Mouse (Mus musculus): ENCODE results near the gene Tmem141. TPM values are rescaled to one million over a fixed set of nuclear protein-coding genes. Genes with fewer than 3 reads are reported as not detected.
A peak's percentile ranks its signal among the peaks of the same experiment; 100 is the strongest.

The Tmem141 gene
- polyA plus RNA-seq, 1 experiment from 2014 or later = 20.5 TPM

DNA sequence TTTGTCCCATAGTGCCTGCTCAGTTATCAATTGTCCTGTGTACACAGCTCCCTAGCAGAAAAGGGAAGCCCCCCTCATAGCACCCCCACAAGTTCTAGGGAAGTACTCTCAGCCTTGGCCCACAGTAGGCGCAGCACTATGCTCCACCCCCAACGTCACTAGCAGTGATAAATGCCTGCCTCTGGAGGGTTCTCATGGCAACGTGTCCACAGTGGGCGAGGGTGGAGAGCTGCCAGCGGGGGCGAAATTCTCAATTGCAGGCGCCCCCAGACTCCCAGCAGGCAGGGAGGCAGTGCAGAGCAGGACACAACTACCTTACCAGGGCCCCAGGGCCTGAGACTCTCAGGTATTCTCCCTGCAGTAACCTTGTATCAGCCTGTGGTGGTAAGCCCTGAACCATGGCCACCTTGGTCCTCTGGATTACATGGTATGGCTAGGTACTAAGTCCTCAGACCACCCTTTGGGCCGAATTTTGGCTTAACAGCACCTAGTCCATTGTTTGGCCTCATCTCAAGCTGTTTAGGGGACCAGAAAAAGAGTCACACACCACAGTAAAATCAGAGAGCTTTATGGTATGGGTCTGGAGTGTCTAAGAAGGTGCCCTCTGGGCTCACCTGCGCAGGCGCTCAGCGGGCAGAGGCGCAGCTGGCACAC is 39.2 kb downstream of the Tmem141 start:
- no peaks in the 10 kb centered on the region for H3K9me3 ChIP-seq (ENCODE audit: control insufficient read depth, low read length)
- WGBS = 51% methylated on average over 12 of the region's 12 CpGs
- H3K27ac ChIP-seq (ENCODE audit: low read depth, low read length) = no peak overlapping the region
- H3K4me2 ChIP-seq (ENCODE audit: low read depth) = no peak overlapping the region
- H3K36me3 ChIP-seq (ENCODE audit: control insufficient read depth, insufficient read depth, low read length) = peaks cover 7% of the 10 kb centered on the region; the same call in 1 of the 2 replicates
- H3K4me1 ChIP-seq (ENCODE audit: control insufficient read depth, insufficient read depth, low read length) = peaks cover 25% of the 10 kb centered on the region
- peaks cover 38% of the 10 kb centered on the region for H3K27me3 ChIP-seq (ENCODE audit: control insufficient read depth, insufficient read depth, low read length)
- ATAC-seq (ENCODE audit: insufficient read depth, low FRiP score, low TSS enrichment) = no peak
- H3K4me3 ChIP-seq (ENCODE audit: low read depth, low read length) = no peak overlapping the region
- DNase-seq (ENCODE audit: low spot score) = peak; percentile 52
- H3K9ac ChIP-seq (ENCODE audit: low read length) = no peak overlapping the region

DNA sequence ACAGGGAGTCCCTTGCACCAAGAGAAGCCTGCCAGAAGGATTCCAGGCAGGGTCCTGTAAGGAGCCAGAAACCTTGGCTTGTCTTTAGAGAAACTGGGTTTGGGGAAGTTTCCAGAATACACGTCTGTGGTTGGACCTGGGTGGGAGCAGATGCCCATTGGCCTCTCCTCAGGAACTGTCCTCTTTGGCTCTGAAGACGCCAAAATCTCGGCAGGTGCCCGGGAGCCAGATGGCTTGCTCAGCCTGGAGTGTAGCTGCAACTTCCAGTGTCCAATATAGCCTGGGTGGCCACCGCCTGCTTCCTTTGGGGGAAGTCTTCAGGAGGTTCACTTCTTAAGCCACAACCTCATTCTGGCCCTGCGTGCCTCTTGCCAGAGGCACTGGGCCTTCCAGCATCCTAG is 39.9 kb downstream of the Tmem141 start:
- WGBS = 39% methylated on average over 6 of the region's 6 CpGs
- peaks cover 26% of the 10 kb centered on the region for H3K4me1 ChIP-seq (ENCODE audit: control insufficient read depth, insufficient read depth, low read length)
- ATAC-seq (ENCODE audit: insufficient read depth, low FRiP score, low TSS enrichment) (no peak), DNase-seq (ENCODE audit: low spot score) (no peak)
- no peak overlapping the region for H3K4me3 ChIP-seq (ENCODE audit: low read depth, low read length)
- peaks cover 7% of the 10 kb centered on the region; the same call in 1 of the 2 replicates for H3K36me3 ChIP-seq (ENCODE audit: control insufficient read depth, insufficient read depth, low read length)
- H3K9ac ChIP-seq (ENCODE audit: low read length) = no peak overlapping the region
- H3K9me3 ChIP-seq (ENCODE audit: control insufficient read depth, low read length) = no peaks in the 10 kb centered on the region
- H3K27me3 ChIP-seq (ENCODE audit: control insufficient read depth, insufficient read depth, low read length) = peaks cover 45% of the 10 kb centered on the region
- no peak overlapping the region for H3K4me2 ChIP-seq (ENCODE audit: low read depth)
- H3K27ac ChIP-seq (ENCODE audit: low read depth, low read length) = no peak overlapping the region

GRCm38 (mm10) chr2:25581294-25581864 is 40.4 kb downstream of the Tmem141 start, which contains the start of gene Ajm1:
Gene Ajm1, minus strand, starts transcription at chr2:25581757.
- 7% methylated on average over 19 of the region's 19 CpGs for WGBS
- H3K36me3 ChIP-seq (ENCODE audit: control insufficient read depth, insufficient read depth, low read length) = peaks cover 7% of the 10 kb centered on the region; the same call in 1 of the 2 replicates
- no peak within 1 kb of the TSS for H3K9ac ChIP-seq (ENCODE audit: low read length)
- DNase-seq (ENCODE audit: low spot score) (peak; percentile 69), ATAC-seq (ENCODE audit: insufficient read depth, low FRiP score, low TSS enrichment) (peak; percentile 62)
- H3K9me3 ChIP-seq (ENCODE audit: control insufficient read depth, low read length) = no peaks in the 10 kb centered on the region
- peak within 1 kb of the TSS; percentile 44 for H3K4me2 ChIP-seq (ENCODE audit: low read depth)
- H3K4me1 ChIP-seq (ENCODE audit: control insufficient read depth, insufficient read depth, low read length) = peaks cover 26% of the 10 kb centered on the region
- no peak within 1 kb of the TSS for H3K27ac ChIP-seq (ENCODE audit: low read depth, low read length)
- peaks cover 50% of the 10 kb centered on the region for H3K27me3 ChIP-seq (ENCODE audit: control insufficient read depth, insufficient read depth, low read length)
- H3K4me3 ChIP-seq (ENCODE audit: low read depth, low read length) = peak within 1 kb of the TSS; percentile 28; the same call in 1 of the 2 replicates

- peaks cover 57% of the 10 kb centered on the region for H3K27me3 ChIP-seq (ENCODE audit: control insufficient read depth, insufficient read depth, low read length)
- DNase-seq (ENCODE audit: low spot score) = no peak
- WGBS = 47% methylated on average over 6 of the region's 6 CpGs
- H3K36me3 ChIP-seq (ENCODE audit: control insufficient read depth, insufficient read depth, low read length) = peaks cover 4% of the 10 kb centered on the region; the same call in 1 of the 2 replicates
- H3K4me3 ChIP-seq (ENCODE audit: low read depth, low read length) = no peak overlapping the region
- H3K4me2 ChIP-seq (ENCODE audit: low read depth) = no peak overlapping the region
- H3K9ac ChIP-seq (ENCODE audit: low read length) = no peak overlapping the region
- no peaks in the 10 kb centered on the region for H3K9me3 ChIP-seq (ENCODE audit: control insufficient read depth, low read length)
- no peak overlapping the region for H3K27ac ChIP-seq (ENCODE audit: low read depth, low read length)
- H3K4me1 ChIP-seq (ENCODE audit: control insufficient read depth, insufficient read depth, low read length) = peaks cover 27% of the 10 kb centered on the region
- ATAC-seq (ENCODE audit: insufficient read depth, low FRiP score, low TSS enrichment) = no peak
Measured at GRCm38 (mm10) chr2:25580621-25581101, 41.1 kb downstream of the Tmem141 start.

- peaks cover 59% of the 10 kb centered on the region for H3K27me3 ChIP-seq (ENCODE audit: control insufficient read depth, insufficient read depth, low read length)
- 5% methylated on average over 27 of the region's 27 CpGs for WGBS
- peaks cover 30% of the 10 kb centered on the region for H3K4me1 ChIP-seq (ENCODE audit: control insufficient read depth, insufficient read depth, low read length)
- no peaks in the 10 kb centered on the region for H3K9me3 ChIP-seq (ENCODE audit: control insufficient read depth, low read length)
- H3K4me2 ChIP-seq (ENCODE audit: low read depth) = peak overlapping the region; percentile 12; the same call in 1 of the 2 replicates
- ATAC-seq (ENCODE audit: insufficient read depth, low FRiP score, low TSS enrichment) (no peak), DNase-seq (ENCODE audit: low spot score) (peak; percentile 38)
- no peak overlapping the region for H3K4me3 ChIP-seq (ENCODE audit: low read depth, low read length)
- no peak overlapping the region for H3K27ac ChIP-seq (ENCODE audit: low read depth, low read length)
- no peak overlapping the region for H3K9ac ChIP-seq (ENCODE audit: low read length)
- peaks cover 4% of the 10 kb centered on the region; the same call in 1 of the 2 replicates for H3K36me3 ChIP-seq (ENCODE audit: control insufficient read depth, insufficient read depth, low read length)
Measured at GRCm38 (mm10) chr2:25579737-25580460, 41.9 kb downstream of the Tmem141 start.

DNA sequence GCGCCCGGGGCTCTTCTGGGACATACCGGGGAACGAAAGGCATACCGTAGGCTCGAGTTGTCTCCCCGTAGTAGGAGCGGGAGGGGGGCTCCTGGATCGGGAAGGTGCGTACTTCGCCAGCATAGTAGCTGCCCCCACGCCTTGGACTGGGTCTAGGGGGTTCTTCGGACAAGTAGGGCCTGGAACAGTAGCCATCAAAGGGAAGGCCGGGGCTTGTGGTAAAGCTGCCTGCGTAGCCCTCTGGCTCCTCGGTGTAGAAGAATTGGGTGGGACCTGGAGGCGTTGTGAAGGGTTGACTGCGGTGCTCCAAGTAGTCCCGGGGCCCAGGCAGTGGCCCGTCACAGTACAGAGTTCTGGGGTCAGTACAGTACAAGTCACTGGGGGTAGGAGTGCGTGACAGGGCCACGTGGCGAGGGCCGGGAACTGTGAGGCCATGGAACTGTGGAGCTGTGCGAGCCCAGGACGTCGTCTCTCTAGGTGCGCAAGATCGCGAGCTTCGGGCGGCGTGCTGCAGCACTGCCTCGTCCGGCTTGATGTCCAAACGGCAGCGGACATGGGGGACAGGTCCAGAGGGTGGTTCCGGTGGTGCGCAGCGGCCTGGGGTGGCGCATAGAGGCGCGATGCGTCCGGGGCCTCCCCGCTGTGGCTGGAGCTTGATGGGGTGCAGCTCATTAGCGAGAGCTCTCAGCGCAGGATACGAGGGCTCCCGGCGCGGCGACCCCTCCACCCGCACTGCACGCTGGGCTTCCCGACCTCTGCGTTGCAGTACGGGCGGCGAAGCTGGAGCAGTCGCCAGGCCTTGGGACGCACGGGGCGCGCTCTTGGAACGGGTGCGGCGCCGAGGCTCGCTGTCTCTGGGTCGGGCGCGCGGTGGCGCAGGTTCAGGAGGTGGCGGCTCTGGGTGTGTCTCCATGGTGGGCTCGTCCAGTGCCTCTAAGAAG is 42.7 kb downstream of the Tmem141 start:
- DNase-seq (ENCODE audit: low spot score) = no peak
- 5% methylated on average over 76 of the region's 77 CpGs for WGBS
- H3K4me2 ChIP-seq (ENCODE audit: low read depth) = peak overlapping the region; percentile 12; the same call in 1 of the 2 replicates

GRCm38 (mm10) chr2:25577951-25578795 is 43.6 kb downstream of the Tmem141 start:
- H3K4me3 ChIP-seq (ENCODE audit: low read depth, low read length) = peak overlapping the region; percentile 23
- H3K9ac ChIP-seq (ENCODE audit: low read length) = no peak overlapping the region; the same call in 1 of the 2 replicates
- H3K36me3 ChIP-seq (ENCODE audit: control insufficient read depth, insufficient read depth, low read length) = peaks cover 1% of the 10 kb centered on the region; the same call in 1 of the 2 replicates
- ATAC-seq (ENCODE audit: insufficient read depth, low FRiP score, low TSS enrichment) (no peak), DNase-seq (ENCODE audit: low spot score) (peak; percentile 51)
- no peaks in the 10 kb centered on the region for H3K9me3 ChIP-seq (ENCODE audit: control insufficient read depth, low read length)
- WGBS = 4% methylated on average over 75 of the region's 75 CpGs
- H3K4me1 ChIP-seq (ENCODE audit: control insufficient read depth, insufficient read depth, low read length) = peaks cover 36% of the 10 kb centered on the region
- H3K27me3 ChIP-seq (ENCODE audit: control insufficient read depth, insufficient read depth, low read length) = peaks cover 59% of the 10 kb centered on the region
- H3K27ac ChIP-seq (ENCODE audit: low read depth, low read length) = no peak overlapping the region
- peak overlapping the region; percentile 17 for H3K4me2 ChIP-seq (ENCODE audit: low read depth)

More for the DNA sequence above, 42.7 kb downstream of the Tmem141 start:
- Histone ChIP-seq H3K27ac (ENCODE audit: low read depth, low read length) (no peak overlapping the region), H3K36me3 (ENCODE audit: control insufficient read depth, insufficient read depth, low read length) (peaks cover 4% of the 10 kb centered on the region; the same call in 1 of the 2 replicates), H3K9ac (ENCODE audit: low read length) (no peak overlapping the region), H3K4me3 (ENCODE audit: low read depth, low read length) (0 out of 2 replicates have a peak overlapping the region, but pooled peaks have one; percentile 2), H3K4me1 (ENCODE audit: control insufficient read depth, insufficient read depth, low read length) (peaks cover 31% of the 10 kb centered on the region), H3K9me3 (ENCODE audit: control insufficient read depth, low read length) (no peaks in the 10 kb centered on the region), H3K27me3 (ENCODE audit: control insufficient read depth, insufficient read depth, low read length) (peaks cover 59% of the 10 kb centered on the region)
- ATAC-seq (ENCODE audit: insufficient read depth, low FRiP score, low TSS enrichment) = no peak
